Mouse (Mus musculus) left cerebral cortex, postnatal 4 days (tissue): ENCODE measurements around the gene Kcne1. TPM values are rescaled to one million over a fixed set of nuclear protein-coding genes. Genes with fewer than 3 reads are reported as not detected.

Experiments used
- DNase-seq: peaks from one replicate; pipeline ENCODE4 v3.0.0-alpha.2; 2022
- intact Hi-C: fragments of 180-260 bp; cut with DNase I; formaldehyde crosslinking; loops from one replicate; pipeline ENCODE4 v1.15.1; 2025
- total RNA-seq, 2 experiments: library from RNA; stranded (reverse); gene quantifications; 2 replicates each; pipeline ENCODE4 v1.2.3; 2021

Kcne1 gene
- total RNA-seq, 2 experiments from 2014 or later = not detected

DNA sequence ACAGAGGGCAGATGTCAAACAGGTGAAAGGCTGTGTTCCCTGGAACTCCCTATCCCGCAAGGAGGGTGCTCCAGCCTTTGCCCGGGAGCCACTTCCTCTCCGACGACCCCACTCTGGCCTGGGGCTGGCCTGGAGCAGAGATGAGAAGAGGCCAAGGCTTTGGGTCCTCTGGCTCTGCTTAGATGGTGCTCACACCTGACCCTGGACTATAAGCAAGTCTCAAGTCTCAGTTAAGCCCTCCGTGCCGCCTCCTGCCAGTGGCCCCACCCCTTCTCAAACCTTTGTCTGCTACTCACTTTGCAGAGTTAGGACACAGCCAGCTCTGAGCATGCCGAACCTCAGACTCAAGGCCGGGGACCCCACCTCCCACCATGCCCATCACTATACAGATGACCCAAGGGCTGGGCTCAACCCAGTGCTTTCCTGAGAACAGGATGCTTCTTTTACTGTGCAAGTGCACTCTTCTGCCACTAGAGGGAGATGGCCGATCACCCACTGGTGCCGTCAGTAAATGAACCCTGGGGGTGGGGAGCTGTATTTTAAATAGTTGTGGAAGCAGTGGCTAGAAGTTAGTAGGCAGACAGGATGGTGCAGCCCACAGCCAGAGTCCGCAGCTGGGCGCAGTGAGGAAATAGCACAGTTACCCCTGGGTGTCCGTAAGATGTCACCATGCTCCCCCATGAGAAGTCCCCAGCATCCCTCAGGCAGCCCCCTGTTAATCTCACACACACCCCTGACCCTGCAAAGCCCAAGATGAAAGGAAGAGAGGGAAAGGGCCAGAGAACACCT, 45.1 kb downstream of the Kcne1 start:
- DNase-seq = peak; percentile 34
- intact Hi-C loops = loop anchor here (10.0 kb wide), 1 partner anchor 1231 kb away; no protein-coding TSS in a partner anchor

DNA sequence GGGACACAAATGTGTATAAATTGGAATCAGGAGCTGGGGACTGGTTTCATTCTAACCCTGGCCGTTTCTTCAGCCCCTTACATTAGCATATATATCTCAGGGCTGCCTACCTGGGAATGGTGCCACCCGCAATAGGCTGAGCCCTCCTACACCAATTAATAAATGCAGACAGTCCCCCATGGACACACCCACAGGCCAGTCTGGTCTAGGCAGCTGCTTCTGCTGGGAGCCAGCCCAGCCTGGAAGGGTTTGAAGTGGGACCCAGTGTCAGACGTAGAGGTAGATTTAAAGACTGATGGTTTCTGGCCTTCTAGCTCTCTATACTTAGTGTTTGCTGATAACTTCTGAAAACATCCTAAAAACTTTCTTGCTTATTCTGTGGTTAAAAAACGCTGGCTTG, 50.1 kb downstream of the Kcne1 start:
- intact Hi-C loops = no loop called here
- peak; percentile 74 for DNase-seq

DNA sequence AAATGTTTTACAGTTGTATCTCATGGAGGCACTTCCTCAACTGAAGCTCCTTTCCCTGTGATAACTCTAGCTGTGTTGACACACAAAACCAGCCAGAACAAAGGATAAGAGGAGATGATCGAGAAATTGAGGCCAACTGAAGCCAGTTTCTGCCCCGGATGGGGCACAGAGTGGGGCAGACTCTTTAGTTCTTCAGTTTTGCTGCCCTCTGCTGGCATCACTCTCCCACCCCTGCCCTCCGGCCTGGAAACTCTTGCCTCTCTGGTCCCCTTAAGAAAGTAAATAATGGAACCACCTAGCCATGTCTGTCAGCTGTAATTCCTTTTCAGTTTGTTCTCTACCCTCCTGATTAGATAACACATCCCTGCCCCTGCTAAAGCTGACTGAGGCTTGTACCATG, 51.3 kb downstream of the Kcne1 start:
- intact Hi-C loops = no loop called here

DNA sequence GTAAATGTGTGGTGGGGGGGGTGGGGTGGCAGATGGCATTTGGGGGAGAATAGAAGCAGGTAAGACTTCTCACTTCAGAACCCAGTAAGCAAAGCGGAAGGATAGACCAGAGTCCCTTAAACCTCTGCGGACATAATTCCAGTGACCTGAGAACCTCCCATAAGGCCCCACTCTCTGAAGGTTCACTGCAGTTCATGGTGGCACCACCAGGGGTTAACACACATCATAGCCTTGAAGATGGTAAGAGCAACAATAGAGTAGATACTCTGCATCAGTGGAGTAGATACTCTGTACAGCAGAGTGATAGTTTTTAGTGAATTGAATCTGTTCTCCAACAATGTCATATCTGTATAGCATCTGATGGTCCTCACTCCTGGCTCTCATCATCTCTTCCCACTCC, 53.7 kb downstream of the Kcne1 start:
- no peak for DNase-seq
- intact Hi-C loops = no loop called here

More for the DNA sequence above, 51.3 kb downstream of the Kcne1 start:
- no peak for DNase-seq

DNA sequence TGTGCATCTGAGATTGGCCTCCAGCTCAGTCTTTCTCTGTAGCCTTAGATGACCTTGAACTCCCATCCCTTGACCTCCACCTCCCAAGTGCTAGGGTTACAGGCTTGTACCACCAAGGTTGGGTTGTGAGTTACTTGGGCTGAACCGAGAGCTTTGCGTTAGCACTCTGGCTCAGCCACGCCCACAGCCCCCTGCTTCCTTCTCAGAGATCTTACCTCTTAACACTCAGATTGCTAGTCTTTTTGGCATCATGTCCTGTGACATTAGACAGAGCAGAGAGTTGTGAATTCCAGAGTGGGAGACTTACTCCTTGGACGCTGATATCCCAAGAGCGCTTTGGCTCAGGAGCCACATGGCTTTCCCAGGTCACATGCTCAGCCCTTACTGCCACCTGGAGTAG, 56.8 kb downstream of the Kcne1 start:
- intact Hi-C loops = no loop called here

DNA sequence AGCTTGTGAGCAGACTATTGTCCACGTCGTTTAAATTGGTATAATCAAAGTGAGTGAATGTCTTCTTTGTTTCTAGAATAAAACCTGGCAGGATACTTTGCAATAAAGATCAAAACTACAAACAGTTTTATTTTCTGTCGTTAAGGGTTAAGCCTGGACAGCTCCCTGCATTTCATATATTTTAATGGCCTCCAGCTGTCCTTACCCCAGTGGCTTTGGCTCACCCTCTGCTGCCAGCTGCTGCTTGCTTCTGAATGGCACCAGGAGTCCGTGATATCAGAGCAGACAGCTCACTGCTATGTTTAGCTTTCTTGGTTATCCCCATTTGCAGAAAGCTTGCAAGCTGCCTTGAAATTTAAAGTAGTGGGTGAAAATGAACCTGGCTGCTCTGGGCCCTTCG, 57.3 kb downstream of the Kcne1 start:
- intact Hi-C loops = no loop called here
- DNase-seq = peak; percentile 53

More for the DNA sequence above, 56.8 kb downstream of the Kcne1 start:
- no peak for DNase-seq

DNA sequence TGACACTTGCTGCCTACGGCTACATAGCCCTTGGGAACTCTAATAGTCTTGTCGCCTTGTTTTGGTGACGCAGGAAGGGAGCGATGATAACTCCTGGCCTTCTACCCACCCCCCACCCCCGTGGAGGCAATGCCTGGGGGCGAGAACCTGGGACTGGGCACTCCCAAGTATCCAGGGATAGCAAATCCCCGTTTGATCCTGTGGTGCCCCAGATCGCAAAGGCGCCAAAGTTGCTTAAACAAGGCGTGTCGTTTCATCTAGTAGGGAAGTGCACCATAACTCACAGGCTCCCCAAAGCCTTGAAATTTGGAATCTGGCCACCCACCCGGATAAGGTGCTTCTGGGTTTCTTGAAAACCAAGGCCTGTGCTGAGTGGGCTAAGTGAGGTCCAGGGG, 57.9 kb downstream of the Kcne1 start:
- peak; percentile 31 for DNase-seq
- intact Hi-C loops = no loop called here

DNA sequence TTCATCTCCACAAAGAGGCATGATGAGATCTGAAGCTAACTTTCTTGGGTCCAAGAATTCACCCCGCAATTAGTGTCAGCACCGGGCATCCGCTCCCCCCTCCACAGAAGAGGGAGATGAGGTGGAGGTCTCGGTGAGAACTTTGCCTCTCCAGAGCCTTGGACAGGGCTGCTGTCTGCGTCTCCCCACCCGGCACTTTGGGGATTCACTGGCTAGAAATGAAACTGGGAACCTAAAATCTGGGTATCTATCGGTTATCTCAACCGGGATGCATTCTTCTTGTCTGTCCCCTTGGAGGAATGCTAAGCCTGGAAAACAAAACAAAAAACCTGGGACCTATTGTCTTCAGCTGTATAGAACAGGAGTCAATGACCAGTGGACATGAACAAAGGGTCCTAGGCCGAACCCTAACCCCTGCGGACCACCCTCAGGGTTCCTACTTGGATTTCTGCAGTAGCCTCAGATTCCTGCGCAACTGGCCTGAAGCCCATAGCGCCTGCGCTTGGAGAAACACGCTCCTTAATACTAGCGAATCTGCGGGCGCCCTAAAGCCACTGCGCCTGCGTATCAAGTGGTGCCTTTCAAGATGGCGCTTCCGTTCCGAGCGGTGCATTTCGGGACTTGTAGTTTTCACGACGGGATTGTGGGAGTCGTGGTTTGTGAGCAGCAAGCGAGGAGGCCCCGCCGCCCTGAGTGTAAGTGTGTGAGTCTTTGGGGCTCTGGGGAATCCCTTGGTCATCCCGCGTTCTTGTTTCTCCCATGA, 58.4 kb downstream of the Kcne1 start, which contains the start of gene Smim11:
Gene Smim11 (plus strand): TSS at position 638 of the 763 bp plus-strand sequence.
- DNase-seq = peak; percentile 95
- intact Hi-C loops = no loop called here

Other genes starting within 250 kb of the Kcne1 start
- gene Kcne2, start 67.1 kb downstream of the Kcne1 start, total RNA-seq = not detected
- gene Smim11, start 58.2 kb downstream of the Kcne1 start, total RNA-seq = 10 to 100 TPM; 13.4 to 16.3 TPM
- gene Fam243, start 38.0 kb downstream of the Kcne1 start, total RNA-seq = not detected
- 10 to 100 TPM; 48.3 to 50.1 TPM for gene Rcan1, start 111.4 kb upstream of the Kcne1 start, total RNA-seq
- 1 to 10 TPM in 1 of 2 experiments, under 1 TPM in 1; 0.44 to 1.1 TPM for gene Clic6, start 126.3 kb upstream of the Kcne1 start, total RNA-seq